Mouse (Mus musculus) stomach, postnatal 0 days (tissue): ENCODE data around the gene Pkd1.

Source experiments
- CTCF ChIP-seq: IDR thresholded peaks from 2 replicates; pipeline ENCODE4 v1.5.1; 2016; ENCODE audit warnings: antibody characterized with exemption, low read depth, mild to moderate bottlenecking, moderate library complexity
- EP300 ChIP-seq: optimal IDR thresholded peaks from 2 replicates; pipeline ENCODE3; 2016; ENCODE audit warnings: antibody characterized with exemption

GRCm38 (mm10) chr17:24641944-24642343 is 92.3 kb downstream of the Pkd1 start:
- TF ChIP-seq CTCF, result no peak
- no peak for TF ChIP-seq EP300
